Mouse (Mus musculus): ENCODE measurements around the gene Hnrnpab. TPM values are rescaled to one million over a fixed set of nuclear protein-coding genes. Genes with fewer than 3 reads are reported as not detected.

Hnrnpab gene
- polyA plus RNA-seq, 1 experiment, result 146 TPM

- Histone ChIP-seq H3K4me3 (ENCODE audit: extremely low read depth, insufficient read depth, insufficient read length) (no peak overlapping the region), H3K36me3 (ENCODE audit: control insufficient read depth, insufficient read depth, low read length) (peaks cover 5% of the 10 kb centered on the region), H3K27me3 (ENCODE audit: control insufficient read depth, insufficient read depth, low read length) (no peaks in the 10 kb centered on the region), H3K4me1 (ENCODE audit: control insufficient read depth, insufficient read depth, insufficient read length) (peaks cover 3% of the 10 kb centered on the region; the same call in 1 of the 2 replicates), H3K27ac (ENCODE audit: insufficient read depth, low read length) (no peak overlapping the region)
- no peak for TF ChIP-seq POLR2A (IDR thresholded peaks at IDR 0.05; ENCODE audit: low read depth, low read length)
- no peak for TF ChIP-seq CTCF (IDR thresholded peaks at IDR 0.05; ENCODE audit: extremely low read depth, insufficient read depth, insufficient read length, insufficient replicate concordance)
- no peak for DNase-seq (ENCODE audit: low read depth in 1 of 2, low spot score in 2 of 2)
- 68% methylated on average over 3 of the region's 3 CpGs for WGBS
These were observed 2.7 kb upstream of the Hnrnpab start for GRCm38 (mm10) chr11:51609266-51609909.

GRCm38 (mm10) chr11:51607096-51607738 lies 570 bp upstream of the Hnrnpab start:
- no peaks in the 10 kb centered on the region for H3K27me3 ChIP-seq (ENCODE audit: control insufficient read depth, insufficient read depth, low read length)
- peaks cover 3% of the 10 kb centered on the region; the same call in 1 of the 2 replicates for H3K4me1 ChIP-seq (ENCODE audit: control insufficient read depth, insufficient read depth, insufficient read length)
- DNase-seq (ENCODE audit: low read depth in 1 of 2, low spot score in 2 of 2), result no peak
- TF ChIP-seq CTCF (IDR thresholded peaks at IDR 0.05; ENCODE audit: extremely low read depth, insufficient read depth, insufficient read length, insufficient replicate concordance) (no peak), POLR2A (IDR thresholded peaks at IDR 0.05; ENCODE audit: low read depth, low read length) (no peak)
- 6% methylated on average over 15 of the region's 15 CpGs for WGBS
- H3K4me3 ChIP-seq (ENCODE audit: extremely low read depth, insufficient read depth, insufficient read length), result peak overlapping the region; percentile 85
- peaks cover 21% of the 10 kb centered on the region for H3K36me3 ChIP-seq (ENCODE audit: control insufficient read depth, insufficient read depth, low read length)
- H3K27ac ChIP-seq (ENCODE audit: insufficient read depth, low read length), result peak overlapping the region; percentile 82

- DNase-seq (ENCODE audit: low read depth in 1 of 2, low spot score in 2 of 2), result peak; percentile 62 to 86
- Histone ChIP-seq H3K4me3 (ENCODE audit: extremely low read depth, insufficient read depth, insufficient read length) (peak overlapping the region; percentile 100), H3K36me3 (ENCODE audit: control insufficient read depth, insufficient read depth, low read length) (peaks cover 35% of the 10 kb centered on the region), H3K27ac (ENCODE audit: insufficient read depth, low read length) (peak overlapping the region; percentile 96), H3K27me3 (ENCODE audit: control insufficient read depth, insufficient read depth, low read length) (no peaks in the 10 kb centered on the region), H3K4me1 (ENCODE audit: control insufficient read depth, insufficient read depth, insufficient read length) (peaks cover 3% of the 10 kb centered on the region; the same call in 1 of the 2 replicates)
- WGBS, result 1% methylated on average over 81 of the region's 81 CpGs
- TF ChIP-seq POLR2A (IDR thresholded peaks at IDR 0.05; ENCODE audit: low read depth, low read length) (peak; percentile 48), CTCF (IDR thresholded peaks at IDR 0.05; ENCODE audit: extremely low read depth, insufficient read depth, insufficient read length, insufficient replicate concordance) (no peak)
These were observed 823 bp downstream of the Hnrnpab start for GRCm38 (mm10) chr11:51605602-51606446.

- Histone ChIP-seq H3K36me3 (ENCODE audit: control insufficient read depth, insufficient read depth, low read length) (peaks cover 63% of the 10 kb centered on the region), H3K27me3 (ENCODE audit: control insufficient read depth, insufficient read depth, low read length) (no peaks in the 10 kb centered on the region), H3K4me1 (ENCODE audit: control insufficient read depth, insufficient read depth, insufficient read length) (peaks cover 3% of the 10 kb centered on the region; the same call in 1 of the 2 replicates), H3K27ac (ENCODE audit: insufficient read depth, low read length) (no peak overlapping the region), H3K4me3 (ENCODE audit: extremely low read depth, insufficient read depth, insufficient read length) (no peak overlapping the region)
- WGBS, result 77% methylated on average over 3 of the region's 3 CpGs
- no peak for DNase-seq (ENCODE audit: low read depth in 1 of 2, low spot score in 2 of 2)
- TF ChIP-seq POLR2A (IDR thresholded peaks at IDR 0.05; ENCODE audit: low read depth, low read length), result no peak
- no peak for TF ChIP-seq CTCF (IDR thresholded peaks at IDR 0.05; ENCODE audit: extremely low read depth, insufficient read depth, insufficient read length, insufficient replicate concordance)
These were observed 4.4 kb downstream of the Hnrnpab start for GRCm38 (mm10) chr11:51602253-51602652.

GRCm38 (mm10) chr11:51597553-51597952 lies 9.1 kb downstream of the Hnrnpab start:
- H3K4me3 ChIP-seq (ENCODE audit: extremely low read depth, insufficient read depth, insufficient read length), result no peak overlapping the region
- H3K4me1 ChIP-seq (ENCODE audit: control insufficient read depth, insufficient read depth, insufficient read length), result peaks cover 3% of the 10 kb centered on the region
- TF ChIP-seq POLR2A (IDR thresholded peaks at IDR 0.05; ENCODE audit: low read depth, low read length) (no peak), CTCF (IDR thresholded peaks at IDR 0.05; ENCODE audit: extremely low read depth, insufficient read depth, insufficient read length, insufficient replicate concordance) (no peak)
- 82% methylated on average over 2 of the region's 2 CpGs for WGBS
- DNase-seq (ENCODE audit: low read depth in 1 of 2, low spot score in 2 of 2), result no peak
- no peaks in the 10 kb centered on the region for H3K27me3 ChIP-seq (ENCODE audit: control insufficient read depth, insufficient read depth, low read length)
- no peak overlapping the region for H3K27ac ChIP-seq (ENCODE audit: insufficient read depth, low read length)
- peaks cover 57% of the 10 kb centered on the region for H3K36me3 ChIP-seq (ENCODE audit: control insufficient read depth, insufficient read depth, low read length)

- H3K27me3 ChIP-seq (ENCODE audit: control insufficient read depth, insufficient read depth, low read length), result no peaks in the 10 kb centered on the region
- DNase-seq (ENCODE audit: low read depth in 1 of 2, low spot score in 2 of 2), result no peak
- TF ChIP-seq POLR2A (IDR thresholded peaks at IDR 0.05; ENCODE audit: low read depth, low read length) (no peak), CTCF (IDR thresholded peaks at IDR 0.05; ENCODE audit: extremely low read depth, insufficient read depth, insufficient read length, insufficient replicate concordance) (no peak)
- no peak overlapping the region for H3K4me3 ChIP-seq (ENCODE audit: extremely low read depth, insufficient read depth, insufficient read length)
- H3K27ac ChIP-seq (ENCODE audit: insufficient read depth, low read length), result peak overlapping the region; percentile 24; the same call in 1 of the 2 replicates
- H3K36me3 ChIP-seq (ENCODE audit: control insufficient read depth, insufficient read depth, low read length), result peaks cover 43% of the 10 kb centered on the region
- peaks cover 3% of the 10 kb centered on the region for H3K4me1 ChIP-seq (ENCODE audit: control insufficient read depth, insufficient read depth, insufficient read length)
- WGBS, result 62% methylated on average over 1 of the region's 1 CpGs
These were observed 11.1 kb downstream of the Hnrnpab start for GRCm38 (mm10) chr11:51595459-51596083.

Measured in spleen, adult 2 months (tissue).